Mouse (Mus musculus): Measurements from ENCODE around the gene Ebf1.

DNA sequence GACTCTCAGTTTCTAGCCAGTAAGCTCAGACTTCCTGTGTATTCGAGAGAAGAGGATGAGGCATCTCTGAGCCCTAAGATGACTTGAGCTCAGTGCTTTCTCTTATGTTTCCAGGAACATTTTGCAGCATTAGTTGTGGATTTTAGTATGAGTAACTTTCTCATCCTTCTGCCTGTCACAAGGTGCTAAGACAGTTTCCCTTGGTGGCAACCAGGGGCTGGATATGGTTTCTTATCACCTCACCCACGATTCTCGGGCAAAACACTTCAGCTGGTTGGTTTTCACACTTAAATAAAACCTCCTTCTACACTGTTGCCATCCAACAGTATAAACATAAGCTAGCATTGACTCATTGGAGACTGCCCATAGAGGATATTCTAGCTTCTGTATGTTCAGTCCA is 306.0 kb downstream of the Ebf1 start:
- TF ChIP-seq CTCF (IDR thresholded peaks at IDR 0.05; ENCODE audit: control insufficient read depth, insufficient read depth, insufficient replicate concordance, low read depth, low read length) (no peak), POLR2A (IDR thresholded peaks at IDR 0.05; ENCODE audit: control insufficient read depth, low read depth, low read length) (no peak)
